Mouse (Mus musculus) urinary bladder, postnatal 25 days (tissue): ENCODE results near the gene Gbx1.

Experiments used
- DNase-seq: peaks from one replicate; pipeline ENCODE4 v3.0.0; 2022; ENCODE audit warnings: low spot score

Gene Gbx1

DNA sequence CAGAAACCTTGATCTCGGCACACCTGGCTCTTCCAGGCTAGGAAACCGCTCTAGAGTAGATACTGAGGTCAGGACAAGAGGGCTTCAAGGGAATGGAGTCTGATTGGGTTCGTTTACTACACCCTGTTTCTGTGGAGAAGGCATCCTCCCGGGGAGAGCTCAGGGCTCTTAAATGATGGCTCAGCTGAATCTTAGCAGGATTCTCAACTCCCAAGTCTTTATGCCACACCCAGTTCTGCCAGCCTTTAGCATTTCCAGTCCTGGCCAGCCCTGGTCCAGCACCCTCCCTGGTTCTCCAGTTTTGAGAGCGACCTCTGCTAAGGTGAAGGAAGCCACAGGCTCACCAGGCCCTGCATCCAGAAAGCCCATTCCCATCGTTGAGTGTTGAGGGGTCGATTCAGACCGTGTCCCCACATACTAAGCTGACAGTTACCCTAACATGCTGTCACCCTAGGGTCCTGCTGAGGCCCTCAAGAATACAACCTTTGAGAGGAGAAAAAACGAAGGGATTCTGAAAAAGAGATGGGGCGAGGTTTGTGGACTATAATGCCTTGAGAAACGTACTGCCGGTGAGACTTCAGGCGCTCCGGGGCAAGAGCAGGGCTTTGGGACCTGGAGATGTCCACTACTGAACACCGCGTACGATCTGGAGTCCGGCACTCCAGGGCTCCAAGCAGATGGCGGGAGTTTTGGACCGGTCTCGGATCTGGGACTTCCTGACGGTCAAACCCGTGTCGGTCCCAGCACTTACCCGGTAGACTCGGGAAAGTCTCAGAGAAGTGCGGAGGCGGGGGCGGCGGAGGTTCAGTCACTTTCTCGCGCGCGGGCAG lies 1.4 kb downstream of the Gbx1 start:
- no peak for DNase-seq

GRCm38 (mm10) chr5:24524522-24524921 lies 2.5 kb downstream of the Gbx1 start:
- no peak for DNase-seq

GRCm38 (mm10) chr5:24523806-24524205 lies 3.2 kb downstream of the Gbx1 start:
- DNase-seq, result no peak

DNA sequence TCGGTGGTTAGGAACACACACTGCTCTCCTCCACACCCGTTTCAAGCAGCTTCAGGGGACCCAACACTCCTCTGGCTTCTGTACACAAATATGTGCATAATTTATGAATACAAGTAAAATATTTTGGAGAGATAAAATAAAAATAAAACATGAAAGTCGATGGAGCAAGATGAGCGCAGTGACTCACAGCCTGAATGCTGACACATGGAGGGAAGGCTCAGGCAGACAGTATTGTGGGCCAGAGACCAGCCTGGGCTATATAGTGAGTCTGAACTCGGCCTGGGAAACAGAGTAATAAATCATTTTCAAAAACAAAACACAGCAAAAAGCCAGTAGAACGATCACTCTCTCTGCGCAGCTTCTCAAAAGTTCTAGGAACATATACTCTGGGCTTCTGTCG lies 5.6 kb downstream of the Gbx1 start:
- DNase-seq, result no peak

GRCm38 (mm10) chr5:24512271-24512670 lies 14.7 kb downstream of the Gbx1 start:
- DNase-seq, result peak; percentile 33

- peak; percentile 56 for DNase-seq
Observed at GRCm38 (mm10) chr5:24510635-24511034, 16.4 kb downstream of the Gbx1 start.

DNA sequence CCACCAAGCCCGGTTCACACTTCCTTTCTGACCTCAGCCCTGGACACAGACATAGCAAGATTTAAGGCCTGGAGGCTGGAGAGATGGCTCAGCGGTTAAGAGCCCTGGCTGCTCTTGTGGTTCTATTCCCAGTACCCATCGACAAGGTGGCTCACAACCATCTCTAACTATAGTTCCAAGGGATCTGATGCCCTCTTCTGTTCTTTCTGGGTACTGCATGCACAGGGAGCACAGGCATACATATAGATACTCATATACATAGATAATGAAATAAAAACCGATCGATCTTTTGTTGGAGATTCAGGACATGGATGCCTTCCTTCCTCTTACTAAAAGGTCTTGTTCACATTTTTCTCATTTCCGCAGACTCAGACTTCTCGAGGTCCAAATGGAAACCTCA lies 18.6 kb downstream of the Gbx1 start:
- DNase-seq, result no peak

DNA sequence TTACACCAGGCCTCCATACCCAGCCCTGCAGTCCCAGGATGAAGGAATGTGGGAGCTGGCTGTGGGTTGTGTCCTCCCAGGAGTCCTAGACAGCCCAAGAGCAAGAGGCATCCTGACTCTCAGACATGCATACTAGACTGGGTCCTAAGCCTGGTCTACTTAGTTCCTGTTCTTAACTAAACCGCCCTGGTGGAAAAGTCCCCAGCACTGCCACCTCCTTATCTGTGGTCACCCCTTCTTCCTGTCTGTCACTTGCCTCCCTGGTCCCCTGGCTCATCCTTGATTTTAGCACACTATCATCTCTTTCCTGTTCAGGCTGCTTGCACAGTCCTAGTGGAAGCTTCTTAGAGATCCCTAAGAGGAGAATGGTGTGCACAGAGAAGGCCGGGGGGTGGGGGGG lies 21.5 kb downstream of the Gbx1 start:
- DNase-seq, result no peak

GRCm38 (mm10) chr5:24502786-24503185 lies 24.2 kb downstream of the Gbx1 start:
- DNase-seq, result no peak

DNA sequence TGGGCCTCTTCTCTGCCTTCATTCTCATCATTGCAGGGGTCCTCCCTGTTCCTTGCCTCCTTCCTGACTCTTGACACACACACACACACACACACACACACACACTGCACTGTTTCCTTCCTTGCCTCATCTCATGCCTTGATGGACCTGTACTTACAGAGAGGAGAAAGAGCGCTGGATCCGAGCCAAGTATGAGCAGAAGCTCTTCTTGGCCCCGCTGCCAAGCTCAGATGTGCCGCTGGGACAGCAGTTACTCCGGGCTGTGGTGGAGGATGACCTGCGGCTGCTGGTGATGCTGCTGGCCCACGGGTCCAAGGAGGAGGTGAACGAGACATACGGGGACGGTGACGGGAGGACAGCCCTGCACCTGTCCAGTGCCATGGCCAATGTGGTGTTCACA lies 26.2 kb downstream of the Gbx1 start:
- DNase-seq, result no peak

DNA sequence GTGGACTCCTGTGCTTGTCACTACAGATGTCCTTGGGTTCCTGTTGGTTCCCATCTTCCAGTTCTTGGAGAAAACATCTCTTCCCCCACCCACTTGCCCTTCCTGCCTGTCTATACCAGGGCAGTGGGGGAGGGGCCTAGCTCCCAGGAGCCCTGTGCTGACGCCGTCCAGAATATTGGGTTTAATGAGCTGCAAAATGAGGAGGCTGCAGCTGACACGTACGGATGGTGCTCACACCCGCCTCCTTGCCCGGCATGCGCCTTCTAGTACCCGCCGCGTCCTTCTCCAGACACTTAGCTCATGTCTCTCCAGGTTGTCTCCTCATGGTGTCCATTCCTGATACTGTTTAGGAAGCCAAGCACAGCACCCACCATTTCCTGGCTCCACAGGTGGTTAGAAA lies 27.9 kb downstream of the Gbx1 start:
- no peak for DNase-seq

DNA sequence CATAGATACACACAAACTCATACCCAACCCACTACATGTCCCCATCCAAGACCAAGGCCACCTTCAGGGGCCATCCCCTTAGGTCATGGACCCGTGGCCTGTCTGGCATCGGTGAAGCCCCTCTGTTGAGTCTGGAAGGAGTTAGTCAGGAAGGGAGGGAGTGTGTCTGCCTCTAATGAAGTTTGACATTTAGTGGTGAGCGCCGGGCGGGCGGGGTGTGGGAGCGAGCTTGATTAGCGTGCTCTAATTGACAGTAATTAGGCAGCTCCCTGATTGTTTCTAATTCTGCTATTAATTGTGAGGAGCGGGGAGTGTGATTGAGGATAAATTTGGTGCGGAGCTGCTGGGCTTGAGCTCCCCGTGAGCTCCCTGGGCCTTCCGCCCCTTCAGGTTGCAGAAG lies 29.5 kb downstream of the Gbx1 start:
- DNase-seq, result no peak

DNA sequence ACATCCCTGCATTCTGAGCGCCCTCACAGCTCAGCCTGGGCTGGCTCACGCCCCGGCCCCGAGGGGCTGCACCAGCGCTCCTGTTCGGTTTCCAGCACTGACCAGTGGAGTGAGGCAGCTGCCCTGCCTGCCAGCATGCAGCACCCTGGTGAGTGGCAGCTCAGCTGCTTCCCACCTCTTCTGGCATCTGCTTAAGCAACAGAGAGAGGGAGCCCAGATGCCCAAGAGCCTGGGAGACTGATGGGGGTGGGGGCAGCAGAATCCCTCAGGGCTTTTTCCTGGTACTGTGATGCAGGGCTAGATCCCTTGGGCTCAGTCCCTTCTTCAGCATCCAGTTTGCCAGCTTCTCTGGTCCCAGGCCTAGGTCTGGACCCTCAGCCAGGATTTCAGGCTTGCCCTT lies 30.2 kb downstream of the Gbx1 start:
- DNase-seq, result no peak

- no peak for DNase-seq
Observed at GRCm38 (mm10) chr5:24495019-24495418, 32.0 kb downstream of the Gbx1 start.

DNA sequence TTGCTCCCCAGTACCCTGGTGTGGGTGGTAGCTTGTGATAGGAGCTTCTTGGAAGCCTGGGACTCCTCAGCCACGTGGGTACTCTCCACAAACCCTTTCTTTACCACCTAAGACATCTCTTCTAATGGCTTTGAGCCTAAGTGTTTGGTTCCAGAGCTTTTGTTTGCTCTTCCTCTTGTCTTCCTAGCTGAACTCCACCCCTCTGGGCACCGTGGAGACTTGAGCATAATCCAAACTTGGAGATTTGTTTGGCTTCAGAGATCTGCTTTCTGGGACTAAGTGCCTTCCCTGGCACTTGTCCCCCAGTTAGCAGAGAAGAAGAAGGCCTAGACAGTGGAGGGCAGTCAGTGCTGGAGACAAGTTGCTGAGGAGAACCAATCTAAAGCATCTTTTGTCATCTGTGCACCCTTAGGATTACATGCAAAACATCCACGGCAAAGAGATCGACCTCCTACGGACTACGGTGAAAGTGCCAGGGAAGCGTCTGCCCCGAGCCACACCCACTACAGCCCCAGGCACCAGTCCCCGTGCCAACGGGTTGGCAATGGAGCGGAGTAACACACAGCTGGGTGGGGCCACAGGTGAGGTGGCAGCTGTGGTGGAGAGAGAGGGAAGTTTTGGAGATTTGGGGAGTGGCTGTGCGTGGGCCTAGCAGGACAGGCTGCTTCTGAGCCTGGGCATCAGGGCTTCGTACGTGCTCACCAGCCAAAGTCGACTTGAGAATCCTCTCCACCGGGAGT lies 34.3 kb downstream of the Gbx1 start:
- DNase-seq, result no peak

- DNase-seq, result no peak
Observed at GRCm38 (mm10) chr5:24490413-24490920, 36.5 kb downstream of the Gbx1 start.

DNA sequence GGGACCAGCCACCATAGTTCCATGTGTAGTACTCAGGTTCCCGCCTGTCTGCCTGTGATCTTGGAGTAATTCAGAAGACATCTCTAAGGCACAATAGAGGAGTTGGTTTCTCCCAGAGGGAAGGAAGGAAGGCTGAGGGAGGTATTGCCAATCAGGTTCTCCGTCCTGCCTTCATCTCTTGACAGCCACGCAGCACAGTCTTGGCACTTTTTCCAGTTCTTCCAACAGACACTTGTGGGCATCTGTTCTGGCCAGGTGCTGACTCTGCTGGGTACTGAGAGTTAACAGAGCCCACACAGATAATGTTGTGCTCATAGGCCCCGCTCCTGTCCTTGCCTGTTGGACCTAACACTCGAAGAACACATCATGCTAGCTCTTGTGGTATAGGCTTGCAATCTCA lies 40.3 kb downstream of the Gbx1 start:
- no peak for DNase-seq

DNA sequence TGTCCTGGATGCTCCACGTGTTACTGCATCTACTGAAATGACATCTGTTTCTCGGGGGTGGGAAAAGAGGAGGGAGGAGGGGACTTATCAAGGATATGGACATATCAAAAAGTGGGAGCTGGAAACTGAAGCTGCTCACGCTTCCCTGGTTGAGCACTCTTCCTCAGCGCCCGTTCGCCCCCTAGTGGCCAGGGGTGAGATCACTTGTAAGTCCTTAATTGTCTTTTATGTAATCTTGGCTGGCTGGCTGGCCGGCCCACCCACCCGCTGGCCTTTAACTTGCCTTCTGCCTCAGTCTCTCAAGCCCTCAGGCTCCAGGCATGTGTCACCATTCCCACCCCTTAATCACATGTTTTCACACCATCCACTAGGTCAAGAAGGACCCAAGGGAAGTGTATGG lies 40.9 kb downstream of the Gbx1 start:
- peak; percentile 91 for DNase-seq

GRCm38 (mm10) chr5:24484963-24485362 lies 42.0 kb downstream of the Gbx1 start:
- DNase-seq, result no peak

DNA sequence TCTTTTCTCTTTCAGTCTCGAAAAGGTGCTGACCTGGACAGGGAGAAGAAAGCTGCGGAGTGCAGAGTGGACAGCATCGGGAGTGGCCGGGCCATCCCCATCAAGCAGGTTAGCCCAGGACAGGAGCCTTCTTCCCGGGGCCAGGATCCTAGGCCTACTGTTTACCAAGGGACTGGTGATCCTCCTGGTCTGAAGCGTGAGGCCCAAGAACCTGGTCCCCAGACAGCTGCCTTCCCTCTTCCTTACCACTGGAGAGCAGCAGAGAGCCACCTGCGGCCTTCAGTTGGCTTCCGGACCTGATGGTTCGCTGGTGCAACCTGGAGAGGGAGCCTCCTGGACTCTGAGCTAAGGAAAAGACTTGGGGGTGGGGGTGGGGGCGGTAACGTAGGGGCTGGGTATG lies 43.7 kb downstream of the Gbx1 start:
- peak; percentile 49 for DNase-seq

DNA sequence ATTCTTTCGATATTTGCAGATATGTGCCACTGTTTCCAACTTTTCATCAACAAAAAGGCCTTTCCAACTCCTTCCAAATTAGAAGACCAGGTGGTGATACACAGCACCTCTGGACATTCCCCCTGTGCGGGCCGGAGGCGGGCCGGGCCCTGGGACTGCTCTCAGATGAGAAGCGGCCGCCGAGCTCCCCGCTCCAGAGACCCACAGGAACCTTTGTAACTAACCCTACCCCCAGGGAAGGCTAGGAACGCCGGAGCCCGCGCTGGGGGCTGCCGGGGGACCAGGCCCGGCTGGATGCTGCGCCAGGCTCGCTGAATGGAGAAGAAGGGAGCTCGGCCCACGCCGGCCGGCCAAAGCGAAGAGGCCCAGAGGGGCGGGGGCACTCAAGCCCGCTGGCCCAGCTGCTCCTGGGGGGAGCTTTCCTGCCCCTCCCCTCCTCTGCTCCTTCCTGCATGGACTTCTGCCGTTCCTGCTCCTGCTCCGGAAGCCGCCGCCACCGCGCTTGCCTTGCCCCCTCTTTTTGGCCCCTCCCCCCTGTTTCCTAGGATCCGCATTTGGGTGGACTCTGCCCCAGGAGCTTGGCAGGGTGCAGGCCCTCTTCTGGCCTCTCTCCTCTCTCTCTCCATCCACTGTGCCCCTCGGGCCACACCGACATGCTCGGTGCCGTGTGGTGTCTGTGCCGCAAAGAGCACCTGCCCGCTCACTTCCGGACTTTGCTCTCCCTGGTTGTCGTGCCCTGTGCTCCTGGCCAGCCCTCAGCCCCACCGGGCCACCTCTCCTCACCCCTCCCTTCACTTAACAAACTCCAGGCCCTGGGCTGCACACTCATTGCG lies 44.5 kb downstream of the Gbx1 start:
- no peak for DNase-seq

GRCm38 (mm10) chr5:24481647-24482046 lies 45.4 kb downstream of the Gbx1 start:
- DNase-seq, result peak; percentile 66
